8 mouse cellular contexts compared by ENCODE assay signal in genomic region chr17:32389101-32389659, GRCm38 (mm10). TPM values are rescaled to one million over a fixed set of nuclear protein-coding genes. Genes with fewer than 3 reads are reported as not detected.
A peak's percentile ranks its signal among the peaks of the same experiment; 100 is the strongest.
DNase-seq lines count a peak whose midpoint lies in the region; ATAC-seq and TF ChIP-seq lines count a peak whose summit lies in the region.

TSS of gene Wiz (minus strand) at chr17:32389439.

- H3K27me3 ChIP-seq in E14TG2a.4 (ENCODE audit: insufficient read depth, low read length), result peaks cover 61% of the 10 kb centered on the region
- H3K27me3 ChIP-seq in forebrain, embryonic 14.5 days (replicated peaks; ENCODE audit: control insufficient read depth, insufficient read depth, low read length), result peaks cover 31% of the 10 kb centered on the region
- H3K27me3 ChIP-seq in neural tube, embryonic 15.5 days (replicated peaks), result peaks cover 35% of the 10 kb centered on the region

- intact Hi-C loops in heart, postnatal 14 days (cut with DNase I), result no loop called here

- peaks cover 48% of the 10 kb centered on the region for H3K4me1 ChIP-seq in E14TG2a.4 (replicated peaks; ENCODE audit: low read depth, low read length)
- 0 out of 2 replicates have a peak, but pooled peaks cover 3% of the 10 kb centered on the region for H3K4me1 ChIP-seq in forebrain, embryonic 14.5 days (ENCODE audit: control insufficient read depth, insufficient read depth, low read length)
- peaks cover 26% of the 10 kb centered on the region for H3K4me1 ChIP-seq in neural tube, embryonic 15.5 days

- H3K36me3 ChIP-seq in E14TG2a.4 (ENCODE audit: insufficient read depth, low read length), result peaks cover under 1% of the 10 kb centered on the region; the same call in 1 of the 2 replicates
- peaks cover 18% of the 10 kb centered on the region for H3K36me3 ChIP-seq in forebrain, embryonic 14.5 days (ENCODE audit: control insufficient read depth, insufficient read depth, low read length)
- peaks cover 19% of the 10 kb centered on the region for H3K36me3 ChIP-seq in neural tube, embryonic 15.5 days

- peak; percentile 64 for ATAC-seq in cerebellum, adult (ENCODE audit: insufficient number of reproducible peaks, low FRiP score, low TSS enrichment)
- peak; percentile 91 for ATAC-seq in forebrain, embryonic 14.5 days
- peak; percentile 92 for ATAC-seq in neural tube, embryonic 15.5 days (ENCODE audit: low FRiP score)

- no peaks in the 10 kb centered on the region for H3K9me3 ChIP-seq in E14TG2a.4 (ENCODE audit: low read length)
- no peaks in the 10 kb centered on the region for H3K9me3 ChIP-seq in forebrain, embryonic 14.5 days (replicated peaks; ENCODE audit: control insufficient read depth, low read length)
- no peaks in the 10 kb centered on the region for H3K9me3 ChIP-seq in neural tube, embryonic 15.5 days (replicated peaks)

- H3K4me2 ChIP-seq in forebrain, embryonic 14.5 days (ENCODE audit: low read length), result peak within 1 kb of the TSS; percentile 85
- H3K4me2 ChIP-seq in neural tube, embryonic 15.5 days, result peak within 1 kb of the TSS; percentile 95

- TF ChIP-seq CTCF in E14TG2a.4 (conservative IDR thresholded peaks at IDR 0.05; ENCODE audit: low read length), result no peak

- DNase-seq in forebrain, embryonic 14.5 days (ENCODE audit: low spot score), result peak; percentile 96
- peak; percentile 95 to 97 for DNase-seq in heart, postnatal 14 days
- DNase-seq in layer of hippocampus, adult 11-12 months (ENCODE audit: low spot score), result peak; percentile 95
- peak; percentile 94 to 96 for DNase-seq in lung, adult 18-20 months
- DNase-seq in testis, postnatal 14 days (ENCODE audit: low spot score), result peak; percentile 89

- peak within 1 kb of the TSS; percentile 72; the same call in 1 of the 2 replicates for H3K27ac ChIP-seq in forebrain, embryonic 14.5 days (ENCODE audit: low read depth, low read length)
- peak within 1 kb of the TSS; percentile 88 for H3K27ac ChIP-seq in neural tube, embryonic 15.5 days (replicated peaks)

- peak within 1 kb of the TSS; percentile 86 for H3K9ac ChIP-seq in forebrain, embryonic 14.5 days (ENCODE audit: low read length)
- H3K9ac ChIP-seq in neural tube, embryonic 15.5 days (replicated peaks), result peak within 1 kb of the TSS; percentile 75

- 1% methylated on average over 28 of the region's 44 CpGs for WGBS in forebrain, embryonic 14.5 days
- 0% methylated on average over 35 of the region's 44 CpGs for WGBS in neural tube, embryonic 15.5 days

- H3K4me3 ChIP-seq in E14TG2a.4 (replicated peaks; ENCODE audit: low read length), result peak within 1 kb of the TSS; percentile 88
- H3K4me3 ChIP-seq in forebrain, embryonic 14.5 days (ENCODE audit: low read depth, low read length), result peak within 1 kb of the TSS; percentile 76
- H3K4me3 ChIP-seq in neural tube, embryonic 15.5 days (replicated peaks), result peak within 1 kb of the TSS; percentile 58

RNA-seq across cellular contexts. Expression of gene Wiz, which starts in this region (rescaled TPM):
- 29.2 and 35.6 TPM in 2 replicates for polyA plus RNA-seq in forebrain, embryonic 14.5 days (2014; fragmentation: Nextera tagmentation; extraction: Ambion mirVana)
- total RNA-seq in heart, postnatal 14 days (2021), result 10 to 100 TPM; 22.4 to 23.4 TPM
- 34.0 and 34.3 TPM in 2 replicates for polyA plus RNA-seq in neural tube, embryonic 15.5 days (2015; fragmentation: Nextera tagmentation; extraction: Ambion mirVana)

Comparison
In these comparisons a context has a peak if more than half of its experiments do, and no peak if none do; other contexts are left out.
1. Peak in every context shown above with its lines: DNase-seq, ATAC-seq, H3K4me3 ChIP-seq and H3K27ac ChIP-seq.